In the genomic region with DNA sequence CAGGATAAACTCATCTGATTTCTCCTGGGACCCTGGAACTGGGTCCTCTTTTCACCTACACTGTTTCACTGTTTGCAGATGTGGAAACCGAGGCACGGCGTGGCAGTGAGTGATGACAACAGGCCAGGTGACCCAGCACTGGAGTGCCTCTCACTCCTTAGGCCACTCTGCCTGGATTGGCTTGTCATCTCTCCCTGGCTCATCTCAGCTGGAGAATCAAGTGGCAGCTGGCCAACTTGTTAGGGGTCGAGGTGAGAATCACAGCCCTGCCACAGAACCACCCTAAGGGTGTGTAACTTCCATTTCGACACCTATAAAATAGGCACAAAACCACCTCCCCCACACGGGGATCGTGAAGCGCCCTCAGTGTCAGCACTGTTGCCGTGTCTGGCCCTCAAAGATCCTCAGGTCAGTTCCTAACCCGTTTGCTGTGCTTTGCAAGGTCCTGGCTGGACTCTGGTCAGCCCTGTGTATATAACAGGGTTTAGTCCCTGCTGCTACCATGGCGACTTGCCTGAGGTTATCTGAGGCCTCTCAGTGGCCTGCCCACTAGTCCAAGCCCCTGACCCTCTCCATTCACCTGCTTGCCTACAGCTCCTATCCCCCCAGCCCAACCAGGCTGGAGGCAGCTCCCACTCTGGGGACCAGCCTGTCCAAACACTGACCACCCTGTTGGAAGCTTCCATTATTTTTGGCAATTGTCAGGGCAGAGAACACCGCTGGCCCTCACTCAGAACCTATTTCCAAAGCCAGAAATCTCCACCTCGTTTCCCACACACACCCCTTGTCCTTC, we compare ENCODE assay signal across 11 mouse cellular contexts. TPM values are rescaled to one million over a fixed set of nuclear protein-coding genes. Genes with fewer than 3 reads are reported as not detected.
DNase-seq lines count a peak whose midpoint lies in the region; ATAC-seq lines count a peak whose summit lies in the region.
"Had no signal": no experiment of that assay in that cellular context is flagged by ENCODE, and none has a peak within 500 bp of the region (broad histone marks: within the 10 kb centered on the region; RNA-seq: fewer than 3 reads in every experiment).

No protein-coding gene starts in this region.

- H3K4me2 ChIP-seq in limb, embryonic 12.5 days: no peak overlapping the region
- H3K4me2 ChIP-seq in forebrain, embryonic 12.5 days: no peak overlapping the region
- H3K4me2 ChIP-seq: midbrain, embryonic 11.5 days had no signal

- H3K27ac ChIP-seq in limb, embryonic 12.5 days: 0 out of 2 replicates have a peak overlapping the region, but pooled peaks have one; percentile 29
- no peak overlapping the region for H3K27ac ChIP-seq in limb, embryonic 10.5 days
- no peak overlapping the region for H3K27ac ChIP-seq in forebrain, embryonic 12.5 days

- peaks cover 50% of the 10 kb centered on the region for H3K4me1 ChIP-seq in limb, embryonic 12.5 days (replicated peaks)
- peaks cover 77% of the 10 kb centered on the region for H3K4me1 ChIP-seq in limb, embryonic 10.5 days
- H3K4me1 ChIP-seq in forebrain, embryonic 12.5 days: peaks cover 55% of the 10 kb centered on the region

- DNase-seq in limb, embryonic 10.5 days (ENCODE audit: low spot score): no peak
- peak; percentile 83 to 88 for DNase-seq in heart, adult 9 months (ENCODE audit: low spot score in 2 of 2)
- peak; percentile 44 for DNase-seq in liver
- peak; percentile 72 for DNase-seq in yolk sac, embryonic 10.5 days (ENCODE audit: low spot score)
- DNase-seq in cerebellum, adult 11 months: no peak
- DNase-seq: thymus, adult 2 months had no signal

- H3K27me3 ChIP-seq in limb, embryonic 12.5 days: no peaks in the 10 kb centered on the region
- H3K27me3 ChIP-seq in limb, embryonic 10.5 days (ENCODE audit: low read depth, poor library complexity, severe bottlenecking): no peaks in the 10 kb centered on the region
- no peaks in the 10 kb centered on the region for H3K27me3 ChIP-seq in forebrain, embryonic 12.5 days

- no peak for ATAC-seq in limb, embryonic 12.5 days (ENCODE audit: insufficient number of reproducible peaks, insufficient read depth, low FRiP score, low TSS enrichment, low read depth)
- no peak for ATAC-seq in forebrain, embryonic 12.5 days (ENCODE audit: low FRiP score)
- ATAC-seq: Patski had no signal

- 49% methylated on average over 13 of the region's 13 CpGs for WGBS in limb, embryonic 12.5 days
- 49% methylated on average over 13 of the region's 13 CpGs for WGBS in limb, embryonic 10.5 days
- WGBS in forebrain, embryonic 12.5 days: 69% methylated on average over 13 of the region's 13 CpGs

- 0 out of 2 replicates have a peak, but pooled peaks cover 4% of the 10 kb centered on the region for H3K9me3 ChIP-seq in limb, embryonic 12.5 days
- H3K9me3 ChIP-seq in limb, embryonic 10.5 days (replicated peaks): no peaks in the 10 kb centered on the region
- 0 out of 2 replicates have a peak, but pooled peaks cover 4% of the 10 kb centered on the region for H3K9me3 ChIP-seq in forebrain, embryonic 12.5 days

- peak overlapping the region; percentile 8; the same call in 1 of the 2 replicates for H3K9ac ChIP-seq in limb, embryonic 12.5 days (replicated peaks)
- no peak overlapping the region for H3K9ac ChIP-seq in forebrain, embryonic 12.5 days

- H3K4me3 ChIP-seq in limb, embryonic 12.5 days (replicated peaks): no peak overlapping the region
- no peak overlapping the region for H3K4me3 ChIP-seq in limb, embryonic 10.5 days
- H3K4me3 ChIP-seq in forebrain, embryonic 12.5 days (replicated peaks): no peak overlapping the region
- H3K4me3 ChIP-seq: erythroblast, embryonic 14.5 days had no signal

- H3K36me3 ChIP-seq in limb, embryonic 12.5 days: peaks cover 4% of the 10 kb centered on the region; the same call in 1 of the 2 replicates
- peaks cover 6% of the 10 kb centered on the region for H3K36me3 ChIP-seq in limb, embryonic 10.5 days
- H3K36me3 ChIP-seq in forebrain, embryonic 12.5 days (replicated peaks): no peaks in the 10 kb centered on the region; the same call in 1 of the 2 replicates

RNA-seq across cellular contexts. Expression of a gene that starts 6.3 kb away (rescaled TPM):
- polyA plus RNA-seq in limb, embryonic 12.5 days (2016; fragmentation: Nextera tagmentation; extraction: Ambion mirVana): 6.8 and 7.7 TPM in 2 replicates
- polyA plus RNA-seq in limb, embryonic 10.5 days (2016; fragmentation: Nextera tagmentation; extraction: Ambion mirVana): 3.1 and 3.8 TPM in 2 replicates
- 3.7 TPM in 2 replicates for polyA plus RNA-seq in forebrain, embryonic 12.5 days (2016; fragmentation: Nextera tagmentation; extraction: Ambion mirVana)

Comparison
In these comparisons a context has a peak if more than half of its experiments do, and no peak if none do; other contexts are left out.
1. DNase-seq: peak in heart, adult 9 months (2 of 2), liver (single experiment) and yolk sac, embryonic 10.5 days (single experiment); none in limb, embryonic 10.5 days (single experiment) and cerebellum, adult 11 months (single experiment).